Mouse (Mus musculus) MN1 (cell line): ENCODE measurements at regions not wholly inside any gene's neighbourhood (a gene's known extent, or its start where the extent isn't known, plus 50 kb on each side); places are given as distances from the start of the nearest gene placed in this dataset.
A peak's percentile ranks its signal among the peaks of the same experiment; 100 is the strongest.

ENCODE experiments used
- DNase-seq: peaks from one replicate; pipeline ENCODE4 v3.0.0-alpha.2; 2016; ENCODE audit warnings: low spot score

DNA sequence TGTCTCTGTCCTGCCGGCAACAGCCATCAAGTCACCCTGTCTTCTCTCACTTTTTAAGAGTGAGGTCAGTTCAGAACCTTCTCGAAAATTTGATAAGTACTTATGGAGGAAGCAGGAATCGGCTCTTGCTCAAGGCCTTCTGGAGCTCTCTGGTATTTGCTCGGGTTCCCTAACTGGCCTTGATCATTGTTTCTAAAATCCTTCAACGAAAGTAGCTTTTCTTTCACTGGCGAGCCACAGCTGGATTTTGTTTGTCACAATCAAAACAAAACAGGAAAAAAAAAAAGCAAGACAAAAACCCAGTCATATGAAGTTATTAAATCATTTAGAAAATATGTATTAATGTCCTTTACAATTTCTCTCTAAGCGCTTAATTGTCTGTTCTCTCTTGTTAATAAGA, 156.6 kb upstream of the Tex13c2 start:
- no peak for DNase-seq

DNA sequence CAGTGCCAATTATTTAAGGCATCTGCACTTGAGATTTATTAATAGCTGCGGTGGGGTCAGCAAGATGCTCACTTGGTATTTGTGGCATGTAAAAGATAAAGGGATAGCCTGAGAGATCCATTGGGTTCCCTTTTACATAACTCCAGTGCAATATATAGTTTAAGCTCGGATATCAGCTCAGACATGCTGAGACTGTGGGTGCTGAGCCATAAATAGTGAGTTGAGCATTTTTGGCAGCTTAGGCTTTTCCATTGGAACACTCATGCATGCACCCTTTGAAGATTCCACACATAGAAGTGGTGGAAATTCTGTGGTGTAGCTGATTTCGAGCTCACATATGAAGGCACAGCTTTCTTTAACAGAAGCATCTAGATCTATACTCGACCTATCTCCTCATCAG, 155.9 kb upstream of the Tex13c2 start:
- DNase-seq, result no peak

DNA sequence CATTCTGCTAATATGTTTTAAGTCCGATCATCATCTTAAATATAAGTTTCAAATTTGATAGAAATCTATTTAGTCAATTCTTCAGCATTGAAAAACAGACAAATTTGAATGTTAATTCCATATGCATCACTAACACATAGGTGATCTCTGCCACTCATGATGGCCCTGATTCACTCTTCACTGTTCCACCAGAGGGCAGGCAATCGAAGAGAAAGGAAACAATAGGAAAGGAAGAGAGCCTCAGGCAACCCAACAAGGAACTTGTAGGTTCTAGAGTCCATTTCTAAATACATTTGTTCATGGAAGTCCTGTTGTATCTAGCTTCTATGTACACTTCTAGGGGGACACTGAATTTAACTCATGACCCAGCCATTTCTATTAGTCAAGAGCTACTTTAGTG, 154.7 kb upstream of the Tex13c2 start:
- DNase-seq, result no peak

DNA sequence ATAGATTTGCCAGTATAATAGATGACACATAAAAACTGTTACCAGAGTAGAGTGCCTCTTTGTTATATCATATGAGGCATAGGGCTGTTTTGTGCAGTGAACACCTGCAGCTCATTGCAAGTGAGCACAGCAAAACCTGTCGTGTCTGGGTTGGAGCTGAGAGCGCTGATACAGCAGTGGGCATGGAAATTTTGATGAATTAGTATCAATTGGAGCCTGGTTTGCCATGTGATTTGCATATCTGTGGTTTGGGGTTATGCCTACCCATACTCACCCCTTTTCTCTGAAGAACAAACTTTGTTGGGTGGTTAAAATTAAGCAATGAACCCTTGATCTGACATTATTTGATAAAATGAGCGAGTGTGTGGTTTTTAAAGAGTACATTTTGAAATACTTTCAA, 152.7 kb upstream of the Tex13c2 start:
- no peak for DNase-seq

DNA sequence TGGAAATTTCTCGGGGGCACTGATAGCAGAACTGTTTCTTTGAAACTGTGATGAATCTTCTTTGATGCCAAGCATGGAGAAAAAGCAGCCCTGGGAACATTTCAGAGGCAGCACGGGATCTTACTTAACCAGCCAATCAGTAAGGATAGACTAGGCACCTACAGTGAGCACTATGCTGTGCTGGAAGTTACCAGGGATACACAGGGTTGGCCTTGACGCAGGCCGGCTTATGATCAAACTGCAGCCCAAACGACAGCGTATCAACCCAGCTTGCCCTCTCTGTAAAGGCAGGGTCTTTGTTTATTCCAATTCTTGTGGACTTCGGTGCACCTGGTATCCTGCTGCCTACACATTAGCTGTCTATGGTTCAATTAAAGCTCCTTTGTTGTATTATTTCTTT, 147.1 kb upstream of the Tex13c2 start:
- DNase-seq, result no peak

DNA sequence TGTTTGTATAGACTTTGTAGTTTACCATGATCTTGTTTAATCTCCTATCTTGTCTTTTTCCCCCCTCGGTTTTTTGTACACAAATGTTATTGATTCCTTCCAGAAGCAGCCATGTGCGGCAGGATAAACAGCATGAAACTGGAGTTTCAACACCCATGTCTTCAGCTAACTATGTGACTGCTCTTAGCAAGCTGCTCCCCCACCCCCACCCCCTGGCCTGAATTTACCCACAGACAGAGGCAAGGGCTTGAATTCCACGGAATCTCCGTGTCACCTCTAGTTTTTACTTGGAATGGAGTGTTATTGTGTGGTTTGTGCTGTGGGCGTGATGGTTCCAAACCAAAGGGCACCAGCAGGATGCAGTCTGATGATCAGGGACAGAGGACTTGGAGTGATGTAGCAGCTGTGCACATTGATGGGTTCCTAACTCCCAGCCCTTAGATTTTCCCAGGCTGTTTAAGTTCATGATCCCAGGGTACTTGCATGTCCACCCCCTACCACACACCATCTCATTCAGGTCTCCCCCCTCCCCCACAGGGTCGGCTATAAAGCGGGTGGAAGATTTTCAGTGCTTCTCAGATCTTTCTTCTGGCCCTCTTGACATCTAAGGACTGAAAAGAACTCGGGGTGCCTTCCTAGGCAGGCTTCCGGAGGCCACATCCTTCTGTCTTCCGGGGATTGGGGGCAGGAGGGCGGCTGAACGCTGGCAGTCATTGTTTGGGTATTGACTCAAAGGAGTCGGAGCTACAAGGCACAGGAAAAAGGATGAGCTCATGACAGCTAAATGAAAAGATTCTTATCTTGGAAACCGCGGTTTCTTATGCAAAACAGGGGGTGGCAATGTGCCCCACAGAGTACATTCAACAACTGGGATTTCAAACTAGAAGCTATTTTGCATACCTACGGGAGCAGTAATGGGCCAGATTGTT, 146.3 kb upstream of the Tex13c2 start:
- peak; percentile 8 for DNase-seq

DNA sequence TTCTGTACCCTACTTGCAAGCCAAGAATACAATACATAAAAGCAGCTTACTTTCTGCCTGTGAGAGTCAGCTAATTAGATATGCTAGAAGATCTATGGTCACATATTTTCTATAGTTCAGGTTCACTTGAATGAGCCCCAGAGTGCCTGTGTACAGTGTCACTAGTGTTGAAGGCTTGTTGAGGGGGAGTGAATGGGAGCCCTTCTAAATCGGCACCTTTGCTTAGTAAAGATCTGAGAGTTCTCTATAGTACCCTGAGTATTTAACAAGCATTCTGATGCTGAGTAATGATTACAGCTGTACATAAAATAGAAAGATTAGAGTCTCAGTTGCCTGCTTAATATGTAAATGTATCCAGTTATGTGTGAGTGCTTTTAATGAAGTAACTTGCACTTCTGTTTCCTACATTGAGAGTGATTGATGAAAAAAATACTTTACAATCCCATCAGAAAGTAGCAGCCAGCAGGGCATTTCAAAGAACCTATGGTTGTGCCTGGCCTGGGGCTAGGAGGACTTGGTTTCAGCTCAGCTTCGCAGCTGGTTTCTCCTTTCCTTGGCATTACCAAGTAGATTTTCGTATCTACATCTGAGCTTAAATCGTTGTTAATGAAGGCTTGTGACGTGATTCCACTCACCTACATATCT, 136.8 kb upstream of the Tex13c2 start:
- DNase-seq, result no peak

DNA sequence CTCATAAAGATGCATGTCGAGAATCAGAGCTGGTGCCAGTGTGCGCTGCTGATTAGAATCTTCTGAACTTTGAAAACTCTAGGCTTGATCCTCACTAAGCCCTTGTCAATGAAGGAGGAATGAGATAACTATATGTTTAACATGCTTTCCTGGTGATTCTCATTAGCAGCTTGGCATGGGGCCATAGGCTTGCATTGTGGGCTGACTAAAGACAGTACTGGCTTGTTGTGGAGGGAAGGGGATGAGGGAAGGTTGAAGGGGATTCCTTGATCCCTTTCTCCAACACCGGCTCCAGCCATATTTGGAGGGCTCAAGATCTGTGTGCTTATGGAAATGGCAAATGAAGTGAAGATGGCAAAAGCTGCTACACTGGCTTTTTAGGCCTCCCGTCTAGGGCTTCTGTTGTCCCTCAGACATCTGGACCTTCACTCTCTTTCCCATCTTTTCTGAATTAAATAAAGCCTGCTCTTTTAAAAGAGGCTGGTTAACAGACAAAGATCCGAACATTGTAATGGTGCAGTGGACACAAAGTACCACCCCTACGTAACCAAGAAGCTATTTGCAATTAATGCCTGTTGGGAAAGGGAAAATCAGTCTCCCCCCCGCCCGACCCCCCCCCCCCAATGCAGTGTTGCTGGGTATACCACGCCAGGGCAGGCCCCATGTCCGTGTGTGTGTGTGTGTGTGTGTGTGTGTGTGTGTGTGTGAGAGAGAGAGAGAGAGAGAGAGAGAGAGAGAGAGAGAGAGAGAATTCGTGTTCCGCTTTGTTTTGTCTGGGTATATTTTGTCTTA, 129.9 kb upstream of the Tex13c2 start:
- no peak for DNase-seq

DNA sequence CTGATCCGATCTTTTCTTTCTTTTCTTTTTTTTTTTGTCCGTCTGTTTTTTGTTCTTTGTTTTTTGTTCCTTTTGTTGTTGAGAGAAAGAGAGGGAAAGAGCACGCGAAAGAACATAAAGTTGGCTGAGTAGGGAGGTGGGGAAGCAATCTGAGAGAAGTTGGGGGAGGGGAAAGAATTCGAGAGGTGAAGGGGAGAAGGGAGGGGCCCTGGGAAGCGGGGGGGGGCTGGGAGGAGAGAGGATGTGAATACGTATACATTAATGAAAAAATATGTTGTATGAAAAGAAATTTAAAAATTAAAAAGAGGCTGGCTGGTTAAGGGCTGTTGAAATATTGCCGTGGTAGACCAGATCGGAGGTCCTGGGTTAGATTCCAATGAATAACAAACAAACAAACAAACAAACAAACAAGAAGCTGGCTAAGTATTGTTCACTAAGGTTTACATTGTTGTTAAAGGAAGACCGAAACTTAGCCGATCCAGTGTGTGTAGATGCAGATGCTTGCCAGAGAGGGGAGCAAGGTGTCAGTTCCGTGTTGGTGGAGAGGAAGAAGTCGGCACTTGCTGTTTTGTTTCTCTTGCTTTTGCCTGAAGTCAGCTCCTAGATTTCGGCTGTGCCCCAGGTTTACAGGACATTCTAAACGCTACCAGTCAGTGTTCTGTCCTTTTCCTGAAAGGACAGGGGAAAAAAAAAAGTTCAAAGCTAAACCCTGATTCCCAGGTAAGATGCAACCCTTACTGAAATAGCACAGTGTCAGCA, 129.1 kb upstream of the Tex13c2 start:
- no peak for DNase-seq

DNA sequence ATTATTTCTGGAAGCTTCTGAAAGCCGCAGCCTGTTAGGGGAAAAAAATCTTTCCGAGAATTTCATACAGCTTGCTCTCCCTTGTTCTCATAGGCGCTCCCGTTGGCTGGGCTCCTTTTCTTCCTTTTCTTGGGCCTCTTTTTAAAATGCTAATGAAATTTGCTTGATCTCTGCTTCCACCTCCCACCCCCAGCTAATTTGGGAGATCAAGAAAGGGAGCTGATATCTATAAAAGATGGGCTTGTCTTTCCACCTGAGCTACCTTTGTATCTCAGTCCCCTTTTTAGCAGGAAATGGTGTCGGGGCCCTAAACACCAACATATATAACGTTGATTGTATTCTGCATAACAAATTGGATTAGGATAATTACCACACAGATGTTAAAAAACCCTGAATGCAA, 128.5 kb upstream of the Tex13c2 start:
- no peak for DNase-seq

DNA sequence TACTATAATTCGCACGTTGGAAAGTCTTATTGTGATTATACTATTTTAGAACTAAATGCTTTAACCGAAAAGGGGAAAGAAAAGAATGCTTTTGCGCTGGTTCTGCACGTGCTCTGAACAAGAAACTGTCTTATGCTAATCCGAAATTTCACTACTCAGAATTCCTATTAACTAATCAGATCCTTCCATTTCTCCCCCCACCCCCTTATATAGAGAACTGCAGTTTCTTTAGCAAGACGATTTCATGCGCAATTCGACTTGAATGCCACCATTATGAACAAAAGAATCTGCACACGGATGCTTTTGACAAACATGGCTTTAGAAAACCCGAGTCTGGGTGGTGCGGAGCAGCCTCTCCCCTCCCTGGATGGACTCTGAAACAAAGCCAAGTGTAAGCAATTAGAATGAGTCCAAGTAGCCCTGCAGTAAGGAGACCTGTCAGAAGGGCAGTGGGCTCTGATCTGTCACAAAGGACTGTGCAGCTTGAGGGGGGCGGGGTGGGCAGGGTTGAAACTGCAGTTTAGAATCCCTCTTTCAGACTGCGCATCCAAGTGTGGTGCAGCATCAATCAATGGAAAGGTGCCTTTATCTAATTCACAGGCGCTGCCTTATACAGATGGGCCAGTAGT, 128.0 kb upstream of the Tex13c2 start:
- no peak for DNase-seq

DNA sequence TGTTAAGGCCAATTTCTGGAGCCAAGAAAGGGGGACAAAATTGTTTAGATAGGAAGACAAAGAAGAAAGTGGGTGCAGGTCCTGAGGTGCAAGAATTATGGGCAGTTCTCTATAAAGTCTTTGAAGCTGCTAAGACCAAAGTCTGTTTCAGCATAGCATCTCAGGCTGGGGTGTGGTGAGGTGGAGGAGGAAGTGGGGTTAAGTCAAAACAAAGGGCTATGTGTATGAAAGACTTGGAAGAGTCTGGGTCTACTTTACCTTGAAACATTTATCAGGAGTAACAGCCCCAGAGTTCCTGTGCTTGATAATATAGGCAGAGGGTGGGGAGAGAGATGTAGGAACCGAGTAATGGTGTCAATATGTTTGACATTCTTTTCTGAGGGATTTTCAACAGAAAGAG, 125.4 kb upstream of the Tex13c2 start:
- no peak for DNase-seq

DNA sequence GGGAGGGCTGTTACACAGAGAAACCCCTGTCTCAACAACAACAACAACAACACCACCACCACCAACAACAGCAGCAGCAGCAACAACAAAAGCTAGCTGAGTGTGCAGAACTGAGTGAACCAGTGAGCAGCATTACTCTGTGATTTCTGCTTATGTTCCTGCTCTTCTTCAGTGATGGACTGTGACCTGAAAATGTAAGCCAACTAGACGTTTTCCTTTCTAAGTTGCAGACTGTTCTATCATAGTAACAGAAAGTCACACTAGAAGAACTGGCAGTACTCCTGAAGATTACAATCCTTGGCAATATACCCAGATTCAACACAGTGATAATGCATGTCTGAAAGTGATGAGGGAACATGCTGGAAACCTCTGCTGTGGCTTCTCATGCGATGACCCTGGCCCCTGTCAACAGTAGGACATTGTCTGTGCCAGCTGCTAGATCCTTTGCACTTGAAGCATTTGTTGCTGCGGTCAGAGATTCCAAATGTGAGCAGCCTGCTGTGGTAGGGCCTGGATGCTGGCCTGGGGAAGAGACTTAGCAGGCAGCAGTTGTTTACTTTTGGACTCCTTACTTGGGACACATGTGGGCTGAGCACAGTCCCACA, 115.6 kb upstream of the Tex13c2 start:
- no peak for DNase-seq

DNA sequence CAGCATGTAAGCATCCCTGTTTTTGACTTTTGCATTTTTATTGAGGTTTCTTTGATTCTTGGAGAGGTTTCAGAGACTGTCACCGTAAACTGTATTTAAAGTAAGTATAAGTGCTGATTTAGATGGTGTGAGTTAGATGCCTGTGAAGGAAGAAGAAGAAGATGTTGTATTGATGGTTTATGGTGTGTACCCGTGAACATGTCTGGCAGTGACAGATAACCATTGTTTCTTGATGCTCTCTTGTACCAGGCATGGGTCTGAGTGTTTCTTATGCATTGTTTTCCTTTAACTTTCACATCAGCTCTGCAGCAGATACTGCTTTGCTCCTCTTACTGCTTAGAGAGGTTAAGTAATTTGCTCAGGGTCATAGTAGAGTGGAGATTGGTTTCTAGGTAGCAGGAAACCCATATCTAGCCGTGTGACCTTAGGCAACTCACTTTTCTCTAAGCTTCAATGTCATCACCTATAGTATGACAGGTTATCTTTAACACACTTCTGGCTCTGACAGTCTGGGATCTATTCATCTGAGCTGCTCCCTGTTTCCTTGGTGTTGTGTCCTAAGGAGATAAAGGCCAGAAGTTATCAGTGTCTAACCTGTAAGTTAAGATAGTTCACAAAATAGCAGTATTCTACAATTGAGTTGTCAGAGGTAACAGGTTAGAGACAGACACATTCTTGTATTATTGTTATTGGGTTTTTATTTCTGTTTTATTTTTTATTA, 95.5 kb upstream of the Tex13c2 start:
- DNase-seq, result no peak

DNA sequence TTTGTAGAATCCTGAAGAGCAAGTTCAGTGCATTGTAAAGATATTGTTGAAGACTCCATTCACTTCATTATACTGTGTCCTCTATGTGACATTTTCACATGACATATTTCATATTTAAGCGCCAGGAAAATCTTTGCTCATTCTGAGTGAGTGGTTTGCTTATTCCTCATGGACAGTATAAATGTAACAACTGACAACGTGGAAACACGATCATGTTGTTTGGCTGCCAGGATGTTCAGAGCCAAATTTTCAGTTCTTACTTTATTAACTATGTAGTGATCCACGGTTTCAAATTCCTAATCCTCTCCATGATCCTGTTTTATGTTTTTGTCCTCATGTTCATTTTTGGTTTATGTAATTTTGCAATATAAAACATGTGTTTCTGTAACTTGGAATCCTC, 93.0 kb upstream of the Tex13c2 start:
- DNase-seq, result no peak

DNA sequence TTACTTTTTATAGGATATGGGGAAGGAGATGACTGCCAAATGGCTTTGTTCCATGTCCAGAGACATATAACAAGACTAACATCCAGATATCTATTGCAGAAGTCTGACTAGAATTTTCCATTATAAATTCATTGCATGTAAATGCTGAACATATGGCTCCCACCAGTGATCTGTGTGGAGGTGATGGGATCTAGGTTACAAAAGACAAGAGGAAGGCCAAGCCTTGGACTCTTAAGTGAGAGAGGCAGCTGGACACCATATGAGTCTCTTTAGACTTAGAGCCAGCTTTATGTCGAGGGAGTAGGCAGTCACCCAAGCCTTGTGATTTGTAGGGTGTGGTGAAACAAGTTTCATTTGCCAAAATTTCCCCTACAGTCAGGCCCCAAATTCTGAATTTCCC, 90.7 kb upstream of the Tex13c2 start:
- DNase-seq, result no peak

DNA sequence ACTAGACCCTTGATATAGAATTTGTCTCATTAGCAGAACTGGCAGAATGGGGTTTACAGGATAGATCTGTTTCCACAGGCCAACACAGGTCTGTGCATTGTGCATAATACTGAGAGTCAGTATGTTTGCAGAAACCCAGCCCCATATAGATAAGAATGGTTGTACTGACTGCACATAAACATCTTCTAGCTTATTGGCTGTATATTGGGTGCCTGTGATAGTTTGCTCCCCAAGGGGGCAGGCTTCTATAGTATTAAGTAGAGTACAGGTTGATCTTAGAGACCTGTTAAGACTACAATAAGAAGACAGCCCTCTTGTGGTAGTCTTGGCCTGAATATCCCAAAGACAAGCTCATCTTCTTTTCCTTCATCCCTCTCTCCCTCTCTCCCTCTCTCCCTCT, 90.1 kb upstream of the Tex13c2 start:
- no peak for DNase-seq

DNA sequence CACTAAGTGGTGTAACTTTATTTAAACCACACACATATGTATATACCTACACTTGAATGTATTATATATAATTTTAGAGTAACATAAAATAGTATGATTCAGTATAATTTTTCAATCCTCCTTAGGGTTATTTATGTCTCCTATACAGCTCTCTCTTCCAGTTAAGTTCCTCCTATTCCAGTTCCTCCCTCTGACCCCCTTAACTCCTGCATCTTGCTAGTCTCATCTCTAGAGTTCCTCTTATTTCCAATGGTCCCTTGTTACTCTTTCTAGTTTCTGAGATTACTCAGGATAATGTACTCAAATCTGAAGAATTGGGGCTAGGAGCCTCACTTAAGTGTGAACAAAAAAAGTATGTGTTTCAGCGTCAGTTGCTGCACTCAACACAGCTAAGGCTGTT, 88.4 kb upstream of the Tex13c2 start:
- DNase-seq, result no peak

DNA sequence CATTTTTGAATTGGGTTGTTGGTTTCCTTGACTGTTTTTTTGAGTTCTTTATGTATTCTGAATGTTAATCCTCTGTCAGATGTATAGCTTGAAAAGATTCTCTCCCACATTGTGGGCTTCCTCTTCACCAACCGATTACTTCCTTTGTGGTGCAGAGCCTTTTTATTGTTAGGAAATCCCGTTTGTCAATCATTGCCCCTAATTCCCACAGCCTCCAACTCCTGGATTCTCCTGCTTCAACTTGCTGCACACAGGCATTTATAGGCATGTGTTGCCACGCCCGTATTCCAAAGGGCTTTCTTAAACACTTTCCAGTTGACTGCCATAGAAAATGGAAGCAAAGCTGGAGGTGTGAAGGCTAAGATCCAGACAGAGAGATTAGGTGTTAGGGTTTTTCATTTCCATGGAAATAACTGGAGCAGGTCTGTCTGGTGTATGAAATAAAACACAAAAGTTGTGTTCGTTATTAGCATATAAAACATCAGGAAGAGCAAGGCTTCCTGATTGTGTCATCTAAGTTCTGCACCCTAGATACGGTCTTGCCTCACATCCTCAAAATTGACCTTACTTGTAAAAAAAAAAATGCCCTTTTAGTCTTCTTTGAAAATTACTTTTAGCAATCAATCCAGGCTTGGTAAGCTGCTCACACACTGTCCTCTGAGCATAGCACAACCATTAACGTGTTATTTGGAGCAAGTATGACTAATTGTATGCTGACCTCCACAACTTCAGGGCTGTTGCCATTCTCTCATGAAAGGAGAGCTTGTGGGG, 87.7 kb upstream of the Tex13c2 start:
- DNase-seq, result no peak

DNA sequence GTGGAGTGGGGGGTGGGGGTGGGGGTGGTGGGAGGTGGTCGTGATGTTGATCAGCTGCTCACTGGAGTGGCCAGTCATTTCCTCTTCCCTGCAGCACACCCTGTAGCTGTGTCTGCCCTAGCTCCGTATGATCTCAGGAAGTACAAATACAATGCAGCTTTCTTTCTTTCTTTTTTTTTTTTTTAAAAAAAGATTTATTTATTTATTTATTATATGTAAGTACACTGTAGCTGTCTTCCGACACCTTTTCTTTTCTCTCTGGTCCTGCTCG, 87.2 kb upstream of the Tex13c2 start:
- no peak for DNase-seq
